Mouse (Mus musculus): Measurements from ENCODE around the gene Lamtor3.
"Not testable (repeated sequence)": the region's sequence is repeated elsewhere in the genome, so short reads cannot be mapped to it uniquely, and the experiment has no call there.

Lamtor3 gene

DNA sequence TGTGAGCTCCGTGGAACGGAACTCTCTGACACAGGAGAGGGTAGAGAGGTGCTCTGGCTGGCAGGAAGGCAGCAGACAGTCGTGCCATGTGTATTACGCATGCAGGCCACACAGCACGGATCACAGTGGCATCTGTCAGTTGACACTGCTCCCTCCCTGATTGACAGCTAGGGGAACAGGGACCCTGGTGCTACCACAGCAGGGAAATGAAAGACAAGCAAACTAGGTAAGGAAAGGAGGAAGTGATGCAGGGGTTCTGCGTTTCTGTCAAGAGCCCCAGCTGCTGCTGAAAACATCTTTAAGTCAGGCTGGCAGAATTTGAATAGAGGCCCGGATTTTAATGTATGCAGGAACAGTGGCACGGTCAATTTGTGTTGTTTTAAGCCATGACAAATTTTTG lies 45.2 kb downstream of the Lamtor3 start:
- no peak for DNase-seq (ENCODE audit: low spot score)

DNA sequence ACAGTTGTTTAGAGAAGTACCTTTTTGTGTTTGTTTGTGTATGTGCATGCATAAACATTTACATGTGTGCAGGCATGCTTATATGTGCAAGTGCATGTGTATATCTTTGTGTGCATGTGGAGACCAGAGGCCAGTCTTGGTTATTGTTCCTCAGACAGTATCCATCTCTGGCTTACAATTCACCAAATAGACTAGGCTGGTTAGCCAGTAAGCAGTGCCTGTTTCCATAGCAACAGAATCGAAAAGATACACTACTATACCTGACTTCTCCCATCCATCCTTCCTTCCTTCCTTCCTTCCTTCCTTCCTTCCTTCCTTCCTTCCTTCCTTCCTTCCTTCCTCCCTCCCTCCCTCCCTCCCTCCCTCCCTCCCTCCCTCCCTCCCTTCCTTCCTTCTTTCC lies 45.7 kb downstream of the Lamtor3 start:
- DNase-seq (ENCODE audit: low spot score), result not testable (repeated sequence)

DNA sequence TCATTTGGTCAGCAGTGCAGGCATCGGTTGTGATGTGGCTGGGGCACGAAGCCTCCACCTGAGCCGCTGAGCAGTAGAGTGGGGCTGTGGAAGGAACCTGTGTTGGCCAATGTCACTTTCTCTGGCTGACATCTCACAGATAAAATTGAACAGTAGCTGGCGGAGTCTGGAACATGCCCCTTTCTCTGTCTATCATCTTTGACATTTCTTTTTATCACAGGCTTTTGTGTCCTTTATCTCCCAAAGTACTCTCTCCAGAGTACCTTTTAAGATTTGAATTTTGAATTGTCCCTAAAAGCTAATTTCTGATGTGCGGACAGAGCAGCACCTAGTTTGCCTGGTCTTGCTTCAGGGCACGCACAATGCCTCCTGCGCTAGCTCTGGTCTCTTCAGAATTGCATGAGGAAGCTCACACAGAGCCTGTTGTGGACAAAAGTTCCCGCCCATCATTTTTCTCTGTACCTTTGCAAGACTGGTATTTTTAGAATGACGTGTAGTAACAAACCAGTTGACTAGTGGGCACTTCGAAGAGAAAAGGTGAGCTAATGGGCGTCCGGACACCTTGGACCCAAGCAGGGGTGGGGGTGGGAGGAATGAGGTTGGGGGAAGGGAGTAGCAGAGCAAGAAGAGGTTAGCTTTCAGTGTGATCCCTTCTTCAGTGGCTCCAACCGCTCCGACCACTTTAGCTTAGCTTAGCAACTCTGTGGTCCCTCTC lies 50.0 kb downstream of the Lamtor3 start:
- DNase-seq (ENCODE audit: low spot score), result no peak

DNA sequence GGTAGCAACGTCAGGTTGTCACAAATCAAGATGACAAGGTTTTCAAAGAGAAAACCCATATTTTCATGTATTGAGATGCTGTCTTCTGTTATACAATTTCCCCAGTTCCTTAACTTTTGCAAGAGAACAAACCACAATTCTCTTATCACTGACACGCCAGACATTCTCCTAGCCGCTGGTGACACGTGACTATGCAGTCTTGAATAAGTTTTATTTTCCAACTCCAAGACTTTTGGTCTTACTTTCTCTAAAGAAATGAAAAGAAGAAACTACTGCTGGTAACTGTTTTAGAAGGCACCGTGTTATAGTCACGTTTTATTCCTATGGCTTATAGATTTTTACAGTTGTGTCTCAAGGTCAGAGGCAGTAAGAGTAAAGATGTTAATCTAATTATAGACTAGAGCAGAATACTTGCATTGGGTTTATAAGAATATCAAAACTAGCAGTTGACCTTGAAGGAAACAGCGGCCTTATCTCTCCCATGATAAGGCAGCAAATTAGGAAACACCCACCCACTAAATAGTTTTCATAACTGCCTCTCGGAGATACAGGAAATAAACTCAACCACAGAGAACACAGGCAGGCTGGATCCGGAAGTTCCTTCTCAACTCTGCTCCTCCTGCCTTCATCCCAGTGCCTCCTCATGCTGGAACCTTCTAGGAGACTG lies 50.6 kb downstream of the Lamtor3 start:
- DNase-seq (ENCODE audit: low spot score), result no peak

- no peak for DNase-seq (ENCODE audit: low spot score)
Measured at GRCm38 (mm10) chr3:137969951-137970350, 51.6 kb downstream of the Lamtor3 start.

DNA sequence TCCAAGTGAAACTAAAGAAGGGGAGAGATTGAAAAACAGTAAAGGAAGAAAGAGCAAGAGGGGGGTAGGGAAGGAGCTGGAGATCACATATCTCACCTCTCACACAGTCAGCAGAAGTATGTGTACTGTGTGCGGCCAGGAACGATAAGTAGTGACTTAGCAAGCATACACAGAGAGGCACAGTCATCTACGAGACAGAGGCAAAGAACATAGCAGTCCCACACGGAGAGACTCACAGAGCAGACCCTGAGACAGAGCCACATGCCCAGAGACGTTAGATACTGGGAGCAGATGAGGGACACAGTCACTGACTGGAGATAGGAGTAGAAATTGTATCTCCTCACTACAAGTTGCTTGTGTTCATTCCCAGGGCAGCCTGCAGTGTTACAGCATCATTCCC lies 53.9 kb downstream of the Lamtor3 start:
- no peak for DNase-seq (ENCODE audit: low spot score)

DNA sequence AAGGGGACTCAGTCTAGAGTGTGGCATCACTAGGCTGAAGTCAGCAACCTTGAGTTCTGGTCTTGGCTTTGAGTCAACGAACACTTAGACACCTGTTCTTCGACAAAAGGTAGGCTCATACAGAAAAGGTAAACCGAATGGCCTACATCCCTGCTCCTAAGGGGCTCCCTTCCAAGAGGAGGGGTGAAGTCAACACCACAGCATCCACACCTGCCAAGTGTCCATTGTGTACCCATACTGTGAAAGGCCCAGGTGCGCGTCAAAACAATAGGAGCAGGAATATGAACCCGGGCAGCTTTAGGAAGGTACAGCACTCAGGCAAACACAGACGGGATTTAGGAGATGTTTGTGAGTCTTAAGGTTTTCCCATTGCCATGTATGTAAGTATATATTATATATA lies 54.7 kb downstream of the Lamtor3 start:
- no peak for DNase-seq (ENCODE audit: low spot score)

DNA sequence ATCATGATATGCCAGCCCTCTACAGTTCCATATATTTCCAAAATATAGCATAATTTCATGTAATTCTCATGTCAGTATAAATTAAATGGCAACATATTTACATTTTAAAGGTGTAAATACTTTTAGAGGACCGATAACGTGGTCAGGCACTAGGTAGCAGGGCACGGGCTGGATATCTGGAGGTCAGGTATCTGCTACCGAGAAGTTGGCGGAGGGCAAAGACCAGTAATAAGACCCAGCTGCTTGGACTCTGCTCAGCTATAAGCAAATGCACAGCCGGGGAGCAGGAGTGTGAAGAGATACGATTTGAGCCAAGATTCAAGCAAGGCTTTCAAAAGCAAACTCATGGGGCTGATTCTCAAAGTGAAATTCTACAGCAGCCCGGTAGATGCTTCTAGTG lies 56.0 kb downstream of the Lamtor3 start:
- no peak for DNase-seq (ENCODE audit: low spot score)

DNA sequence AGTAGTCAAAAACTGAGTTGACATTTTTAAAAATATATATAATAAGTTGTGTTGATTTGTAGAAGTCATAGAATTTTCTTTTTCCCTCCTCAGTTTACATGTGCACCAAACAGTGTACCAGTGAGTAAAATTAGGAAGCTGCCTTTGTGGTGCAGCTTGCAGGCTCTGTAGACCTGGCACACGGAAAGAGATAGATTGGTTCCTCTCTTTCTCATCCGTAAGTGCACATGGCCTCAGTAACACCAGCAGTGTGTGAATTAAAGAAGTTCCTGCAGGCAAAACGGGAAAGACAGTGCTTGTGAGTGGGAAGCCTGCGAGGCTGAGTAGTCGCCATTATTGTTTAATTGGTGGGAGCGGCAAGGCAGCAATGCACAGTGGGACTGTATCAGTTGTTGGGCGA lies 57.1 kb downstream of the Lamtor3 start:
- DNase-seq (ENCODE audit: low spot score), result no peak

GRCm38 (mm10) chr3:137975856-137976423 lies 57.6 kb downstream of the Lamtor3 start:
- DNase-seq (ENCODE audit: low spot score), result no peak

GRCm38 (mm10) chr3:137976943-137977628 lies 58.8 kb downstream of the Lamtor3 start:
- no peak for DNase-seq (ENCODE audit: low spot score)

- DNase-seq (ENCODE audit: low spot score), result no peak
Measured at GRCm38 (mm10) chr3:137977629-137978041, 59.3 kb downstream of the Lamtor3 start.

DNA sequence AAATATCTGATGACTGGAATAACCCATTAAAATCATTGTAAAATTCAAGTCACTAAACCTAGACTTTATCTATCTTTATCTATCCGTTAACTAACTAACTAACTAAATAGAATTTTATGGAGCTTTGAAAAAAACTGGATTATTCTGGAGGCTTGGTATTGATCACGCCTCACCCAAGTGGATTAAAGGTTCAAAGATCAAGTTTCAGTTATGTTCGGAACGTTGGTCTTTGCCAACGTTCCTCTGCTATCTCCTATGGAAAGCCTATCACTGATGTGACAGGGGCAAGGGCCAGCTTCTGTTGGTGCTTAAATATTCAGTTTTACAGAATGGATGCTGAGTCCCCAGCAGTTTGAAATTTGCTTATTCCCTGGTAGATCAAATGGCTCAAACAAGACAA lies 59.9 kb downstream of the Lamtor3 start:
- DNase-seq (ENCODE audit: low spot score), result no peak

Data from spleen, adult 12 weeks (tissue).